Mouse (Mus musculus): ENCODE data around the gene Ddx56. TPM values are rescaled to one million over a fixed set of nuclear protein-coding genes. Genes with fewer than 3 reads are reported as not detected.

The Ddx56 gene
- polyA plus RNA-seq, 1 experiment from 2014 or later = 106 TPM

- H3K4me1 ChIP-seq (ENCODE audit: insufficient read depth) = no peaks in the 10 kb centered on the region
- TF ChIP-seq CTCF (IDR thresholded peaks at IDR 0.05; ENCODE audit: low read depth) = no peak
- no peaks in the 10 kb centered on the region for H3K36me3 ChIP-seq (ENCODE audit: insufficient read depth)
- H3K9ac ChIP-seq = no peak overlapping the region
- no peaks in the 10 kb centered on the region for H3K9me3 ChIP-seq (ENCODE audit: low read depth, low read length)
- ATAC-seq (ENCODE audit: insufficient read depth) = no peak
- 79% methylated on average over 4 of the region's 4 CpGs for WGBS
- H3K4me2 ChIP-seq = no peak overlapping the region
- H3K4me3 ChIP-seq (ENCODE audit: low read depth, low read length) = no peak overlapping the region
- no peaks in the 10 kb centered on the region for H3K27me3 ChIP-seq (ENCODE audit: insufficient read depth, low read length)
- no peak overlapping the region for H3K27ac ChIP-seq (ENCODE audit: low read depth)
- DNase-seq = no peak
Observed at GRCm38 (mm10) chr11:6233025-6233424, 34.5 kb downstream of the Ddx56 start.

- no peak for TF ChIP-seq CTCF (IDR thresholded peaks at IDR 0.05; ENCODE audit: low read depth)
- Histone ChIP-seq H3K9me3 (ENCODE audit: low read depth, low read length) (no peaks in the 10 kb centered on the region), H3K4me2 (no peak within 1 kb of the TSS), H3K4me1 (ENCODE audit: insufficient read depth) (no peaks in the 10 kb centered on the region), H3K27ac (ENCODE audit: low read depth) (no peak within 1 kb of the TSS), H3K36me3 (ENCODE audit: insufficient read depth) (no peaks in the 10 kb centered on the region), H3K4me3 (ENCODE audit: low read depth, low read length) (no peak within 1 kb of the TSS), H3K27me3 (ENCODE audit: insufficient read depth, low read length) (no peaks in the 10 kb centered on the region), H3K9ac (no peak within 1 kb of the TSS)
- whole genome bisulfite sequencing = 66% methylated on average over 7 of the region's 7 CpGs
- no peak for ATAC-seq (ENCODE audit: insufficient read depth)
- DNase-seq = no peak
Observed at GRCm38 (mm10) chr11:6230012-6230411, 37.6 kb downstream of the Ddx56 start, which contains the start of gene Npc1l1. TSS of gene Npc1l1 (minus strand) at chr11:6230143.

- DNase-seq (no peak), ATAC-seq (ENCODE audit: insufficient read depth) (no peak)
- 76% methylated on average over 14 of the region's 14 CpGs for WGBS
- H3K27me3 ChIP-seq (ENCODE audit: insufficient read depth, low read length) = no peaks in the 10 kb centered on the region
- no peak for TF ChIP-seq CTCF (IDR thresholded peaks at IDR 0.05; ENCODE audit: low read depth)
- H3K9me3 ChIP-seq (ENCODE audit: low read depth, low read length) = no peaks in the 10 kb centered on the region
- no peak overlapping the region for H3K4me2 ChIP-seq
- H3K9ac ChIP-seq = no peak overlapping the region
- no peak overlapping the region for H3K27ac ChIP-seq (ENCODE audit: low read depth)
- no peaks in the 10 kb centered on the region for H3K4me1 ChIP-seq (ENCODE audit: insufficient read depth)
- no peak overlapping the region for H3K4me3 ChIP-seq (ENCODE audit: low read depth, low read length)
- H3K36me3 ChIP-seq (ENCODE audit: insufficient read depth) = no peaks in the 10 kb centered on the region
Observed at GRCm38 (mm10) chr11:6224541-6225229, 42.9 kb downstream of the Ddx56 start.

- Histone ChIP-seq H3K9ac (no peak overlapping the region), H3K4me1 (ENCODE audit: insufficient read depth) (no peaks in the 10 kb centered on the region), H3K9me3 (ENCODE audit: low read depth, low read length) (no peaks in the 10 kb centered on the region), H3K4me3 (ENCODE audit: low read depth, low read length) (no peak overlapping the region), H3K36me3 (ENCODE audit: insufficient read depth) (no peaks in the 10 kb centered on the region), H3K27ac (ENCODE audit: low read depth) (no peak overlapping the region), H3K4me2 (no peak overlapping the region), H3K27me3 (ENCODE audit: insufficient read depth, low read length) (no peaks in the 10 kb centered on the region)
- DNase-seq = no peak
- TF ChIP-seq CTCF (IDR thresholded peaks at IDR 0.05; ENCODE audit: low read depth) = no peak
- WGBS = 93% methylated on average over 10 of the region's 10 CpGs
- no peak for ATAC-seq (ENCODE audit: insufficient read depth)
Observed at GRCm38 (mm10) chr11:6222187-6222586, 45.4 kb downstream of the Ddx56 start.

GRCm38 (mm10) chr11:6219967-6220366 lies 47.6 kb downstream of the Ddx56 start:
- Histone ChIP-seq H3K4me3 (ENCODE audit: low read depth, low read length) (no peak overlapping the region), H3K27ac (ENCODE audit: low read depth) (no peak overlapping the region), H3K36me3 (ENCODE audit: insufficient read depth) (no peaks in the 10 kb centered on the region), H3K4me2 (no peak overlapping the region), H3K9me3 (ENCODE audit: low read depth, low read length) (no peaks in the 10 kb centered on the region), H3K9ac (no peak overlapping the region), H3K4me1 (ENCODE audit: insufficient read depth) (no peaks in the 10 kb centered on the region), H3K27me3 (ENCODE audit: insufficient read depth, low read length) (no peaks in the 10 kb centered on the region)
- no peak for TF ChIP-seq CTCF (IDR thresholded peaks at IDR 0.05; ENCODE audit: low read depth)
- 87% methylated on average over 6 of the region's 6 CpGs for WGBS
- DNase-seq = no peak
- ATAC-seq (ENCODE audit: insufficient read depth) = no peak

GRCm38 (mm10) chr11:6218189-6218896 lies 49.2 kb downstream of the Ddx56 start:
- no peaks in the 10 kb centered on the region for H3K36me3 ChIP-seq (ENCODE audit: insufficient read depth)
- H3K4me2 ChIP-seq = no peak overlapping the region
- no peak for DNase-seq
- no peak for TF ChIP-seq CTCF (IDR thresholded peaks at IDR 0.05; ENCODE audit: low read depth)
- 77% methylated on average over 11 of the region's 11 CpGs for WGBS
- no peak overlapping the region for H3K27ac ChIP-seq (ENCODE audit: low read depth)
- H3K9me3 ChIP-seq (ENCODE audit: low read depth, low read length) = no peaks in the 10 kb centered on the region
- no peak overlapping the region for H3K4me3 ChIP-seq (ENCODE audit: low read depth, low read length)
- no peak overlapping the region for H3K9ac ChIP-seq
- no peaks in the 10 kb centered on the region for H3K27me3 ChIP-seq (ENCODE audit: insufficient read depth, low read length)
- no peak for ATAC-seq (ENCODE audit: insufficient read depth)
- no peaks in the 10 kb centered on the region for H3K4me1 ChIP-seq (ENCODE audit: insufficient read depth)

- ATAC-seq (ENCODE audit: insufficient read depth) (peak; percentile 65), DNase-seq (peak; percentile 4)
- 33% methylated on average over 3 of the region's 3 CpGs for WGBS
- H3K36me3 ChIP-seq (ENCODE audit: insufficient read depth) = no peaks in the 10 kb centered on the region
- no peak overlapping the region for H3K9ac ChIP-seq
- no peaks in the 10 kb centered on the region for H3K27me3 ChIP-seq (ENCODE audit: insufficient read depth, low read length)
- H3K4me3 ChIP-seq (ENCODE audit: low read depth, low read length) = no peak overlapping the region
- no peak overlapping the region for H3K4me2 ChIP-seq
- H3K4me1 ChIP-seq (ENCODE audit: insufficient read depth) = no peaks in the 10 kb centered on the region
- TF ChIP-seq CTCF (IDR thresholded peaks at IDR 0.05; ENCODE audit: low read depth) = no peak
- H3K9me3 ChIP-seq (ENCODE audit: low read depth, low read length) = no peaks in the 10 kb centered on the region
- H3K27ac ChIP-seq (ENCODE audit: low read depth) = no peak overlapping the region
Observed at GRCm38 (mm10) chr11:6216834-6217233, 50.7 kb downstream of the Ddx56 start.

Other genes starting within 250 kb of the Ddx56 start
- gene Camk2b, start 201.4 kb downstream of the Ddx56 start, polyA plus RNA-seq (2014; fragmentation: Nextera tagmentation; extraction: Ambion mirVana) = 0.41 and 0.59 TPM in 2 replicates
- 0.63 and 0.73 TPM in 2 replicates for gene A730071L15Rik, start 67.7 kb downstream of the Ddx56 start, polyA plus RNA-seq (2014; fragmentation: Nextera tagmentation; extraction: Ambion mirVana)
- gene Nudcd3, start 67.4 kb downstream of the Ddx56 start, polyA plus RNA-seq (2014; fragmentation: Nextera tagmentation; extraction: Ambion mirVana) = 37.0 and 38.6 TPM in 2 replicates
- gene Npc1l1, start 37.6 kb downstream of the Ddx56 start, polyA plus RNA-seq (2014; fragmentation: Nextera tagmentation; extraction: Ambion mirVana) = 0.04 TPM in 1 of 2 replicates, not detected in the other
- 79.2 and 91.0 TPM in 2 replicates for gene Tmed4, start 7.1 kb upstream of the Ddx56 start, polyA plus RNA-seq (2014; fragmentation: Nextera tagmentation; extraction: Ambion mirVana)
- gene Ogdh, start 23.9 kb upstream of the Ddx56 start, polyA plus RNA-seq (2014; fragmentation: Nextera tagmentation; extraction: Ambion mirVana) = 105 TPM in 2 replicates
- gene Zmiz2, start 121.3 kb upstream of the Ddx56 start, polyA plus RNA-seq (2014; fragmentation: Nextera tagmentation; extraction: Ambion mirVana) = 11.8 and 12.9 TPM in 2 replicates
- gene Ppia, start 147.7 kb upstream of the Ddx56 start, polyA plus RNA-seq (2014; fragmentation: Nextera tagmentation; extraction: Ambion mirVana) = 6,177 and 6,257 TPM in 2 replicates
- 562 and 581 TPM in 2 replicates for gene H2afv, start 176.7 kb upstream of the Ddx56 start, polyA plus RNA-seq (2014; fragmentation: Nextera tagmentation; extraction: Ambion mirVana)
- 25.9 and 27.9 TPM in 2 replicates for gene Purb, start 208.1 kb upstream of the Ddx56 start, polyA plus RNA-seq (2014; fragmentation: Nextera tagmentation; extraction: Ambion mirVana)

Data from lung, embryonic 14.5 days (tissue).